Mouse (Mus musculus) midbrain, embryonic 10.5 days (tissue): Measurements from ENCODE around the gene Svip. TPM values are rescaled to one million over a fixed set of nuclear protein-coding genes. Genes with fewer than 3 reads are reported as not detected.

Experiments
- DNase-seq: peaks from one replicate; pipeline ENCODE4 v3.0.0-alpha.2; 2017; ENCODE audit warnings: low spot score
- H3K27ac ChIP-seq: fragments of 300-500 bp; sonication (generic); replicated peaks from 2 replicates; pipeline ENCODE4 v1.5.1; 2016; ENCODE audit warnings: mild to moderate bottlenecking
- H3K27me3 ChIP-seq: fragments of 300-500 bp; sonication (generic); 2 replicates; pipeline ENCODE4 v1.6.1; 2016; ENCODE audit warnings: low read depth, mild to moderate bottlenecking; ENCODE audit not compliant: poor library complexity, severe bottlenecking
- H3K36me3 ChIP-seq: fragments of 300-500 bp; sonication (generic); 2 replicates; pipeline ENCODE4 v1.6.1; 2016; ENCODE audit warnings: mild to moderate bottlenecking, moderate library complexity
- H3K4me1 ChIP-seq: fragments of 300-500 bp; sonication (generic); 2 replicates; pipeline ENCODE4 v1.6.1; 2016
- H3K4me3 ChIP-seq: fragments of 300-500 bp; sonication (generic); 2 replicates; pipeline ENCODE4 v1.5.1; 2016; ENCODE audit warnings: mild to moderate bottlenecking, moderate library complexity
- H3K9me3 ChIP-seq: fragments of 300-500 bp; sonication (generic); replicated peaks from 2 replicates; pipeline ENCODE4 v1.6.1; 2016; ENCODE audit warnings: mild to moderate bottlenecking
- WGBS: fragments of 180-500 bp; shearing (Covaris S2); methylation state at CpG from one replicate; pipeline ENCODE4 v1.1.7; 2016; 5-methylcytosine and 5-hydroxymethylcytosine counted together
- polyA plus RNA-seq: library from polyadenylated mRNA; unstranded; fragments of >200 nt; fragmentation: Nextera tagmentation; extraction: Ambion mirVana; gene quantifications from 2 replicates; pipeline ENCODE4 v1.2.1, GENCODE M21; 2016

Svip gene
- polyA plus RNA-seq, 1 experiment from 2014 or later: 7.0 TPM

GRCm38 (mm10) chr7:51955424-51956041 is 50.3 kb downstream of the Svip start:
- WGBS: 63% methylated on average over 9 of the region's 9 CpGs

More at GRCm38 (mm10) chr7:51955424-51956041, 50.3 kb downstream of the Svip start:
- Histone ChIP-seq H3K4me1 (peaks cover 5% of the 10 kb centered on the region; the same call in 1 of the 2 replicates), H3K4me3 (no peak overlapping the region), H3K27ac (no peak overlapping the region), H3K36me3 (0 out of 2 replicates have a peak, but pooled peaks cover 2% of the 10 kb centered on the region), H3K9me3 (no peaks in the 10 kb centered on the region), H3K27me3 (no peaks in the 10 kb centered on the region)
- DNase-seq: no peak

Other genes with a start within 250 kb of the Svip start
- 20.2 and 26.0 TPM in 2 replicates for gene Gas2, start 144.0 kb downstream of the Svip start, polyA plus RNA-seq
- gene Fancf, start 143.8 kb downstream of the Svip start, polyA plus RNA-seq: 7.0 and 10.1 TPM in 2 replicates
- not detected in 2 replicates for gene 1700015G11Rik, start 9.7 kb upstream of the Svip start, polyA plus RNA-seq